Mouse (Mus musculus): ENCODE results near the gene Cd300lb. TPM values are rescaled to one million over a fixed set of nuclear protein-coding genes. Genes with fewer than 3 reads are reported as not detected.
"Not testable (repeated sequence)": the region's sequence is repeated elsewhere in the genome, so short reads cannot be mapped to it uniquely, and the experiment has no call there.

The Cd300lb gene
- polyA plus RNA-seq, 1 experiment from 2014 or later: 0.19 TPM

DNA sequence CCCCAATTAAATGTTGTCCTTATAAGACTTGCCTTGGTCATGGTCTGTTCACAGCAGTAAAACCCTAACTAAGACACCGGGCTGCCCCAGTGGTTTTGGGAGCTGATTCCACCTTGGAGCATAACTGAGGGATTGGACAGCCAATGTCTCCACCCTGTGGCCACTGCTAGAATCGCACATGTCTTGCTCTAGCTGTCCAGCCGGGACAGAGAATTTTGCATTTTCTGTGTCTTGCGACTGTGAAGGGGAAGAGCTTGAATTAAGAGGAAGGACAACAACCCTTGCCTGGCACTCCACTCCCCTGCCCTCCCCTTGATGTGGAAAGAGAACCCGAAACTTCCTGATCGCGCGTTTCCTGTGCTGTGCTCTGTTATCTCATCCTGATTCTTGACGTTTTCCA is 21.3 kb downstream of the Cd300lb start:
- Histone ChIP-seq H3K4me3 (no peak overlapping the region), H3K4me1 (no peaks in the 10 kb centered on the region), H3K27me3 (peaks cover 12% of the 10 kb centered on the region; the same call in 1 of the 2 replicates), H3K27ac (no peak overlapping the region), H3K4me2 (replicated peaks) (no peak overlapping the region), H3K9me3 (no peaks in the 10 kb centered on the region), H3K36me3 (no peaks in the 10 kb centered on the region), H3K9ac (no peak overlapping the region)
- no peak for ATAC-seq (ENCODE audit: low FRiP score, low read depth)
- WGBS: 22% methylated on average over 9 of the region's 9 CpGs

DNA sequence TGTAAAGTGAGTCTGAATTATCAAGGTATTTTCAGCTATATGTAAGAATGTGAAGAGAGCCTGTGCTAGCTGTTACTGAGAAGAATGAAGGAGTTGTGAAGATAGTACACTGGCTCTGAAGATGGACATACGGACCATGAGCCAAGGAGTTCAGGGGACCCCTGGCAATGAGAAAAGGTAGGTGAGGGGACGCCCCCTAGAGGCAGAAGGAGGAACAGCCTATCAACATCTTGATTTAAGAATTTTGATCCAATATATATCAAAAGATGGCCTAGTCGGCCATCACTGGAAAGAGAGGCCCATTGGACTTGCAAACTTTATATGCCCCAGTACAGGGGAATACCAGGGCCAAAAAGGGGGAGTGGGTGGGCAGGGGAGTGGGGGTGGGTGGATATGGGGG is 24.6 kb downstream of the Cd300lb start:
- not testable (repeated sequence) for H3K9me3 ChIP-seq; H3K4me1 ChIP-seq; H3K4me3 ChIP-seq; H3K4me2 ChIP-seq (replicated peaks); H3K27ac ChIP-seq; H3K9ac ChIP-seq; H3K36me3 ChIP-seq; ATAC-seq (ENCODE audit: low FRiP score, low read depth)
- peaks cover 18% of the 10 kb centered on the region; the same call in 1 of the 2 replicates for H3K27me3 ChIP-seq
- 39% methylated on average over 3 of the region's 3 CpGs for WGBS

DNA sequence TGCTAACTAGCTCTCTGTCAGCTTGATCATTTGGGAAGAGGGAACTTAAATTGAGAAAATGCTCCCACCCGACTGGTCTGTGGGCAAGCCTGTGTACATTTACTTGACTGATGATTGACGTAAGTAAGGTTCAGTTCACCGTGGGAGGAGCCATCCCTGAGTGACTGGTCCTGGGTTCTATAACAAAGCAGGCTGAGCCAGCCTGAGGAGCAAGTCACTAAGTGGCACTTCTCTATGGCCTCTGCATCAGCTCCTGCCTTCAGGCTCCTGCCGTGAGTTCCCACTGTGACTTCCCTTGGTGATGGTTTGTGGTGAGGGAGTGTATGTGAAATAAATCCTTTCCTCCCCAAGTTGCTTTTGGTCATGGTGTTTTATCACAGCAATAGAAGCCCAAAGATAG is 26.1 kb downstream of the Cd300lb start:
- H3K27me3 ChIP-seq: 0 out of 2 replicates have a peak, but pooled peaks cover 6% of the 10 kb centered on the region
- H3K36me3 ChIP-seq: no peaks in the 10 kb centered on the region
- 61% methylated on average over 4 of the region's 4 CpGs for WGBS
- H3K9me3 ChIP-seq: no peaks in the 10 kb centered on the region
- ATAC-seq (ENCODE audit: low FRiP score, low read depth): no peak
- H3K9ac ChIP-seq: no peak overlapping the region
- no peak overlapping the region for H3K27ac ChIP-seq
- no peak overlapping the region for H3K4me3 ChIP-seq
- H3K4me2 ChIP-seq (replicated peaks): no peak overlapping the region
- H3K4me1 ChIP-seq: no peaks in the 10 kb centered on the region

DNA sequence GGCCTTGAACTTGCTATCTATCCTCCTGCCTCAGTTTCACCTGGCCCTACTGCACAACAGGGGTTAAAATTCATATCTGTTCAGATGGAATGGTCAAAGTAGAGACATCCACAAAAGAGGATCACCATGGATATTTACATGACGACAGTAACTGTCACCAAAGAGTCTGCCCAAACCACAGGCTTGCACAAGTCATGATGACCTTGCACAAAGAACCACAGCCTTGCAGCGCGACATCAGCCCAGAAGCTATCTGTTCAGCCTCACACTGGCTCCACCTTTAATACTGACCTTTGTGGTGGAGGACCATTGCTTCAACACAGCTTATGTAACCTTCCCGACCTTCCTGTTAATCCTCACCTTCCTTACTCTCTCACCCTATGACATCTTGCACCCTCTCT is 26.6 kb downstream of the Cd300lb start:
- 80% methylated on average over 4 of the region's 4 CpGs for WGBS
- ATAC-seq (ENCODE audit: low FRiP score, low read depth): no peak
- Histone ChIP-seq H3K4me2 (replicated peaks) (no peak overlapping the region), H3K4me3 (no peak overlapping the region), H3K27me3 (0 out of 2 replicates have a peak, but pooled peaks cover 6% of the 10 kb centered on the region), H3K9ac (no peak overlapping the region), H3K9me3 (no peaks in the 10 kb centered on the region), H3K36me3 (no peaks in the 10 kb centered on the region), H3K4me1 (no peaks in the 10 kb centered on the region), H3K27ac (no peak overlapping the region)

DNA sequence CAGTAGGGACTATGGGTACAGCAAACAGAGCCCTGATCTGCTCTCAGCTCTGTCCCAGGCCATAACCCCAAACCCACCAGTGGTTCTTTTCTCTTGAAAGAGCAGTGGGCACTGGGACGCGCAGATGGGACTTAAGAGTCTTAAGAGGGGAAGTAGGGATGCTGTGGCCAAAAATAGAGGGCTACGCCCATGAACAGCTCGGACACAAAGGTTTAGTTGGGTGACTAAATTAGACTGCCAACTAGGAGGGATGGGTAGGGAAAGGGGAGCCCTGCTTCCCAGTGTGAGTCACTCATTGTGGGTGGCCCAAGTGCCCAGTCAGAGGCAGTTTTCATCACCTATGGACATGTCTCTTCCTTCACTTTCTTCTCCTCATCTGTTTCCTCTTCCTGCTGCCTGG is 31.0 kb downstream of the Cd300lb start:
- WGBS: 84% methylated on average over 4 of the region's 4 CpGs
- ATAC-seq (ENCODE audit: low FRiP score, low read depth): no peak

DNA sequence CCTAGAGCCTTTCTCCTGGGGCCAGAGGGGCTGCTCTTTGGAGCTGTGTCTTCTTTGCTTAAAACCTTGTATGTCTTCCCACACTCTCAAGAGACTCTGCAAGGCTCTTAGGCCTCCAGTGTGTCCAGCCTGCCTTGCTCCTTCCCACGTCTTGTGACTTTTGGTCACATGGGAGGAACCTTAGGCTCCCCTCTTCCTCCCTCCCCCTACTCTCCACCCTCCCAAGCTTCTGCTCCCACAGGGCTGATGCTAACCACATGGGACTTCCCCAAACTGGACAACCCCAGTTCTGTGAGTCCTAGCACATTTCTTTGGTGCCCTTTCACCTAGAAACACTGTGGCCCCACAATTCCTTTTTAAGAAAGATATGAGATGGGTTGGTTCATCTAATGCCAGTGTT is 36.2 kb downstream of the Cd300lb start:
- H3K9ac ChIP-seq: no peak overlapping the region
- no peak overlapping the region for H3K4me2 ChIP-seq (replicated peaks)
- WGBS: 43% methylated on average over 1 of the region's 1 CpGs
- no peaks in the 10 kb centered on the region for H3K36me3 ChIP-seq
- H3K27me3 ChIP-seq: no peaks in the 10 kb centered on the region; the same call in 1 of the 2 replicates
- ATAC-seq (ENCODE audit: low FRiP score, low read depth): no peak
- no peaks in the 10 kb centered on the region for H3K9me3 ChIP-seq
- no peaks in the 10 kb centered on the region for H3K4me1 ChIP-seq
- no peak overlapping the region for H3K27ac ChIP-seq
- H3K4me3 ChIP-seq: no peak overlapping the region

More for the DNA sequence above, 31.0 kb downstream of the Cd300lb start:
- Histone ChIP-seq H3K36me3 (no peaks in the 10 kb centered on the region), H3K9me3 (no peaks in the 10 kb centered on the region), H3K27ac (no peak overlapping the region), H3K9ac (no peak overlapping the region), H3K4me2 (replicated peaks) (no peak overlapping the region), H3K27me3 (0 out of 2 replicates have a peak, but pooled peaks cover 6% of the 10 kb centered on the region), H3K4me1 (no peaks in the 10 kb centered on the region), H3K4me3 (no peak overlapping the region)

DNA sequence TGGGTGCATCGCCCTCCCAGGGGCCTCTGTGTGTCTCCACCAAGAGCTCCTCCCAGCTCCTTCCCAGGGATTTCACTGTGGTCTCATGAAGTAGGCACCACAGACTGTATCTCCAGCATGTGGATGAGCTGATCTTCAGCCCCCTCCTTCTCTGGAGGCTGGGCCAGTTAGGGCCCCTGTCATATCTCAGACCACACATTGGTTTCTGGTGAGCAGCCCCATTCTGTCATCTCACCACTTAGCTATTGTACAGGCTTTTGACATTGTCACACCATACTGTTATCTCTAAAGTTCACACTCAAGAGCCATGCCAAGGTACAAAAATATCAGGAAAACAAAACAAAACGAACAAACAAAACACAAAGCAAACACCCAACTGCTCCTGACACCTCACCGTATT is 38.1 kb downstream of the Cd300lb start:
- Histone ChIP-seq H3K36me3 (no peaks in the 10 kb centered on the region), H3K4me2 (replicated peaks) (no peak overlapping the region), H3K4me3 (no peak overlapping the region), H3K9me3 (no peaks in the 10 kb centered on the region), H3K27ac (no peak overlapping the region), H3K9ac (no peak overlapping the region), H3K4me1 (no peaks in the 10 kb centered on the region), H3K27me3 (no peaks in the 10 kb centered on the region; the same call in 1 of the 2 replicates)
- no peak for ATAC-seq (ENCODE audit: low FRiP score, low read depth)
- 82% methylated on average over 3 of the region's 3 CpGs for WGBS

DNA sequence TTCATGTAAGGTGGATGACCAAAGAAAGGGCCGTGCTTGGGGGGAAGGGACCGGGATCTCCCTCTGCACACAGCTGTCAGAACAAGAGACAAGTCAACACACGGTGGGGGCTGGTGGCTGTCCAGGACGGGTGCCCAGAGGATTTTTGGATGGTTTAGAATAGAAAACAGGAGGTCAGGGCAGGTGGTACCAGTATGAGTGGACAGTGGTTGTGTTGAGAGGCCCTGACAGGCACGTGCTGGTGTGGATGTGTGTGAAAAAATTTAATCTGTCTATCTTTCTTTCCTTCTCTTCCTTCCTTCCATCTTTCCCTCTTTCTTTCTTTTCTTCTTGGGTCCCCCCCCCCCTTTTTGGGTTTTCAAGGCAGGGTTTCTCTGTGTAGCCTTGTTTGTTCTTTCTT is 43.6 kb downstream of the Cd300lb start:
- H3K4me3 ChIP-seq: no peak overlapping the region
- ATAC-seq (ENCODE audit: low FRiP score, low read depth): no peak
- H3K27ac ChIP-seq: no peak overlapping the region
- no peak overlapping the region for H3K9ac ChIP-seq
- H3K36me3 ChIP-seq: no peaks in the 10 kb centered on the region
- no peaks in the 10 kb centered on the region for H3K9me3 ChIP-seq
- WGBS: 71% methylated on average over 5 of the region's 5 CpGs
- H3K4me2 ChIP-seq (replicated peaks): no peak overlapping the region
- H3K4me1 ChIP-seq: no peaks in the 10 kb centered on the region
- H3K27me3 ChIP-seq: no peaks in the 10 kb centered on the region; the same call in 1 of the 2 replicates

DNA sequence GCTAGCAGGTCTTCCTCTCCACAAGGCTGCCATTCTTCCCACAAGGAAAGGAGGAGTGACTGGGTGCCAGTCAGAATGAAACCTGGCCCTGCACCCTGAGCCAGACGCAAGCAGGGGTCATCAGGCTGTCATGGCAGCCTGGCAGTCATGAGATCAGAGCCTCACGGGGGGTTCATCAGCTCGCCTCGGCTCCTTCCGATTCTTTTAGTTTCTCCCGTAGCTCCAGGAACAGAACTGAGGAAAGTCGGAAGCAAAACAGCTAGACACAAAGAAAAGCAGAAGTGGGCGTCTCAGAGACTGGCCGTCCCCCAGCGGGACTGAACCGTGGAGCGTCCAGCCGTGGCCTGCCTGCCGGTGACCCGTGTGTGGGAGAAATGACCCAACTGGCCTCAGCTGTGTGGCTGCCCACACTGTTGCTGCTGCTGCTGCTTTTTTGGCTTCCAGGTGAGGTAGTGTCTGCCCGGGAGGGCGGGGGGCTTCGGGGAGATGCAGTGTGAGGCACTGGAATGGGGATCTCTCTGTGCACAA is 44.1 kb downstream of the Cd300lb start, which contains the start of gene Cd300a:
Gene Cd300a (plus strand): TSS at position 51 of the 528 bp plus-strand sequence.
- Histone ChIP-seq H3K4me2 (replicated peaks) (no peak within 1 kb of the TSS), H3K4me1 (no peaks in the 10 kb centered on the region)

DNA sequence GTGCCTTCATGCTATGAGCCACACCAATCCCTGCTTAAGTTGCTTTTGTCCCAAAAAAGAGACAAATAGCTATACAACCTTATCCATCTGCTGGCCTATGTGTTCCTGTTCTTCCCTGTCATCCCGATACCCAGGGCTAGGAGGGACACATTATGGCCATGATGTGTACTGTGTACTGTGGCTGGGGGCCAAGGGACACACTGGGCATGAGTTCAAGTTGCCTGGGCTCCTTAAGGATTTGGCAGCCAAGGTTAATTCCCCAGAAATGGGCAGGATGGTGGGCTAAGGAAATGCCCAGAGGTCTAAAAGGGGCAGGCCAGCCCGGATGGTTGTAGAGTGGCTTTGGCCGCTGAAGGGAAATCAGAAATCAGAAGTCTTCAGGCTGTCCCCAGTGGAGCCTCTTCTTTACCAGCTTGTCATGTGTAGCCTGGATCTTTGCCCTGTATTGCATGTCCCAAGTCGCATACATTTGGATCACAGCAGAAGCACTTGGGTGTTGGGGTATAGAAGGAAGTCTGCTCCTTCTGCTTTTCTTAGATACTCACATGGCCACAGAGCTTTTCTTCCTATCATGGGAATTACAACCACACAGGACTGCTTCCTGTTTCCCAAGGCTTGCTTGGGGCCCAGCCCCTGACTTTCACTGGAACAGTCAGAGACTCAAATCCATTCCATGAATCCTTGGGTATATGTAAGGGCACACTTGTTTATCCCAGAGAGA is 49.6 kb downstream of the Cd300lb start:
- Histone ChIP-seq H3K27ac (no peak overlapping the region), H3K9ac (no peak overlapping the region), H3K4me3 (no peak overlapping the region), H3K4me2 (replicated peaks) (no peak overlapping the region), H3K9me3 (no peaks in the 10 kb centered on the region), H3K27me3 (no peaks in the 10 kb centered on the region), H3K36me3 (no peaks in the 10 kb centered on the region), H3K4me1 (no peaks in the 10 kb centered on the region; the same call in 1 of the 2 replicates)
- 87% methylated on average over 4 of the region's 4 CpGs for WGBS
- ATAC-seq (ENCODE audit: low FRiP score, low read depth): no peak

More for the DNA sequence above, 44.1 kb downstream of the Cd300lb start, which contains the start of gene Cd300a:
- no peak within 1 kb of the TSS for H3K4me3 ChIP-seq
- H3K27ac ChIP-seq: no peak within 1 kb of the TSS
- 76% methylated on average over 18 of the region's 18 CpGs for WGBS
- no peaks in the 10 kb centered on the region; the same call in 1 of the 2 replicates for H3K27me3 ChIP-seq
- ATAC-seq (ENCODE audit: low FRiP score, low read depth): no peak
- H3K9ac ChIP-seq: no peak within 1 kb of the TSS
- no peaks in the 10 kb centered on the region for H3K9me3 ChIP-seq
- no peaks in the 10 kb centered on the region for H3K36me3 ChIP-seq

DNA sequence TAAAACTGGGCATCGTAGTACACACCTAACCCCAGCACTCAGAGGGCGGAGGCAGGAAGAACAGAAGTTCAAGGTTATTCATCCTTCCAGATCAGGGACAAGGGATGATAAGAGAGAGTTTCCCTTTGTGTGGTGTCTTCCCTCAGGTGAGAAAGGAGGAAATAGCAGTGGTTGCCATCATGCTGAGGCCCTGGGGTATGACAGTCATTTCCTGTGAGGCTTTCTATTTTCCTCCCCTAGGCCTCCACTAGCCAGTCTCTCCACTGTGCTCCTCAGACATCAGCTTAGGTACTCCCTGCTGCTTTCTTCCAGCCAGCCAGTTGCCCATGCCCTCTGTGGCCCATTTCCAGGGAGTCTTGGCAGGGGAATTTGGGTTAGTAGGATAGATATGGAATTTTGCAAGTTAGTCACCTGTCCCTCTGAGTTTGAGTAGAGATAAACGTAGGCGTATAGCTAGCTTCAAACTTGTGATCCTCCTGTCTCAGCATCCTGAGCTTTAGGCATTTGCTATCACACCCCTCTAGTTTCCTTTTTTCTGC is 50.9 kb downstream of the Cd300lb start:
- Histone ChIP-seq H3K27ac (no peak overlapping the region), H3K4me2 (replicated peaks) (no peak overlapping the region), H3K4me3 (no peak overlapping the region), H3K9ac (no peak overlapping the region), H3K9me3 (no peaks in the 10 kb centered on the region), H3K36me3 (no peaks in the 10 kb centered on the region), H3K4me1 (no peaks in the 10 kb centered on the region; the same call in 1 of the 2 replicates), H3K27me3 (no peaks in the 10 kb centered on the region)
- ATAC-seq (ENCODE audit: low FRiP score, low read depth): no peak
- 83% methylated on average over 4 of the region's 4 CpGs for WGBS

DNA sequence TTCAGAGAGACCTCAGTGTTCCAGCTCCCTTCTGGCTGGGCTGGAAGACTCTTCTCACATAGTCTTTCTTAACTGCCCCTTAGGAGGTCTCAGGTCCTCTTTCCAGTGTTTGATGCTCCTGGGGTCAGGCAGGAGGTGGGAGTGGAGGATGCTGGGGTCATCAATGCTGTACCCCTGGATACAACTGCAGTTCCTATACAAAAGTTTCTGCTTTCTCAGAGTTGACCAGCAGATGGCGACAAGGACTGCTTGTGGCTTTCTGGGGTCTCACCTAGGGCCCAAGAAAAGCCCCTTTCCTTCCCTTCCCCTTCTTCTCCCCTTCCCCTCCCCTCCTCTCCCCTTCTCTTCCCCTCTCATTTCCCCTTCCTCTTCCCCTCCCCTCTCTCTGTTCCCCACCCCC is 53.6 kb downstream of the Cd300lb start:
- 0% methylated on average over 1 of the region's 1 CpGs for WGBS
- H3K4me3 ChIP-seq: no peak overlapping the region
- no peak for ATAC-seq (ENCODE audit: low FRiP score, low read depth)
- no peak overlapping the region for H3K4me2 ChIP-seq (replicated peaks)
- no peaks in the 10 kb centered on the region for H3K9me3 ChIP-seq
- no peak overlapping the region for H3K9ac ChIP-seq
- H3K4me1 ChIP-seq: peaks cover 6% of the 10 kb centered on the region
- no peak overlapping the region for H3K27ac ChIP-seq
- H3K36me3 ChIP-seq: no peaks in the 10 kb centered on the region
- no peaks in the 10 kb centered on the region for H3K27me3 ChIP-seq

Data from limb, embryonic 13.5 days (tissue).